Mouse (Mus musculus) kidney, adult 2 months (tissue): ENCODE data around the gene Prrx1. TPM values are rescaled to one million over a fixed set of nuclear protein-coding genes. Genes with fewer than 3 reads are reported as not detected.
A peak's percentile ranks its signal among the peaks of the same experiment; 100 is the strongest.

Source experiments
- DNase-seq: peaks from one replicate; pipeline ENCODE4 v3.0.0; 2021
- H3K27ac ChIP-seq: fragments of 200-500 bp; 2 replicates; pipeline ENCODE4 v1.5.1; 2012; ENCODE audit warnings: low read depth, low read length, control low read depth, inconsistent platforms; ENCODE audit not compliant: insufficient read depth
- H3K27me3 ChIP-seq: fragments of 200-500 bp; replicated peaks from 2 replicates; pipeline ENCODE4 v1.6.1; 2012; ENCODE audit warnings: mild to moderate bottlenecking, moderate library complexity, low read length, inconsistent platforms; ENCODE audit not compliant: control insufficient read depth, insufficient read depth
- H3K36me3 ChIP-seq: fragments of 200-500 bp; 2 replicates; pipeline ENCODE4 v1.6.1; 2012; ENCODE audit warnings: mild to moderate bottlenecking, moderate library complexity, low read length, inconsistent platforms; ENCODE audit not compliant: control insufficient read depth, insufficient read depth
- H3K4me1 ChIP-seq: fragments of 200-500 bp; 2 replicates; pipeline ENCODE4 v1.6.1; 2011; ENCODE audit warnings: low read length; ENCODE audit not compliant: control insufficient read depth, insufficient read depth
- H3K4me3 ChIP-seq: fragments of 200-500 bp; 2 replicates; pipeline ENCODE4 v1.5.1; 2011; ENCODE audit warnings: mild to moderate bottlenecking, low read depth, low read length, control low read depth; ENCODE audit not compliant: insufficient read depth
- CTCF ChIP-seq: fragments of 200-500 bp; conservative IDR thresholded peaks from 2 replicates; pipeline ENCODE4 v1.5.1; 2011; ENCODE audit warnings: low read depth, mild to moderate bottlenecking, control low read depth, low read length, moderate library complexity, mixed read lengths; ENCODE audit not compliant: insufficient read depth, insufficient read length
- POLR2A ChIP-seq: fragments of 200-500 bp; IDR thresholded peaks from one replicate; pipeline ENCODE4 v1.6.1; 2011; ENCODE audit warnings: low read depth, low read length, control low read depth
- WGBS: fragments of 180-500 bp; shearing (Covaris S2); methylation state at CpG from one replicate; pipeline ENCODE4 v1.1.7; 2018; 5-methylcytosine and 5-hydroxymethylcytosine counted together
- polyA plus RNA-seq: library from polyadenylated mRNA; depleted of rRNA; stranded (reverse); fragments of >200 nt; gene quantifications from 2 replicates; pipeline ENCODE4 v1.2.3, GENCODE M21; 2012

Prrx1 gene
- polyA plus RNA-seq, 1 experiment, result 2.8 TPM

- 59% methylated on average over 2 of the region's 2 CpGs for WGBS
- Histone ChIP-seq H3K27me3 (no peaks in the 10 kb centered on the region), H3K4me1 (no peaks in the 10 kb centered on the region), H3K4me3 (no peak overlapping the region), H3K36me3 (no peaks in the 10 kb centered on the region), H3K27ac (no peak overlapping the region)
- no peak for DNase-seq
- TF ChIP-seq POLR2A, result no peak
- no peak for TF ChIP-seq CTCF
These were observed 21.6 kb downstream of the Prrx1 start for GRCm38 (mm10) chr1:163291925-163292324.

- no peaks in the 10 kb centered on the region for H3K27me3 ChIP-seq
- no peak overlapping the region for H3K27ac ChIP-seq
- H3K4me3 ChIP-seq, result no peak overlapping the region
- no peak for DNase-seq
- WGBS, result 80% methylated on average over 7 of the region's 7 CpGs
- no peaks in the 10 kb centered on the region for H3K4me1 ChIP-seq
- TF ChIP-seq CTCF (no peak), POLR2A (no peak)
- H3K36me3 ChIP-seq, result no peaks in the 10 kb centered on the region
These were observed 24.4 kb downstream of the Prrx1 start for GRCm38 (mm10) chr1:163289131-163289530.

- DNase-seq, result no peak
- H3K27me3 ChIP-seq, result no peaks in the 10 kb centered on the region
- H3K4me3 ChIP-seq, result no peak overlapping the region
- no peak overlapping the region for H3K27ac ChIP-seq
- no peaks in the 10 kb centered on the region for H3K36me3 ChIP-seq
- TF ChIP-seq POLR2A, result no peak
- no peak for TF ChIP-seq CTCF
- WGBS, result 47% methylated on average over 1 of the region's 1 CpGs
- H3K4me1 ChIP-seq, result no peaks in the 10 kb centered on the region
These were observed 28.0 kb downstream of the Prrx1 start for GRCm38 (mm10) chr1:163285539-163285938.

GRCm38 (mm10) chr1:163285136-163285535, 28.4 kb downstream of the Prrx1 start:
- no peak for TF ChIP-seq POLR2A
- no peak for TF ChIP-seq CTCF
- no peak overlapping the region for H3K27ac ChIP-seq
- H3K36me3 ChIP-seq, result no peaks in the 10 kb centered on the region
- WGBS, result 25% methylated on average over 3 of the region's 3 CpGs
- H3K4me3 ChIP-seq, result no peak overlapping the region
- H3K27me3 ChIP-seq, result no peaks in the 10 kb centered on the region
- DNase-seq, result peak; percentile 17
- H3K4me1 ChIP-seq, result no peaks in the 10 kb centered on the region

- WGBS, result 91% methylated on average over 9 of the region's 9 CpGs
These were observed 29.4 kb downstream of the Prrx1 start for GRCm38 (mm10) chr1:163283980-163284635.

GRCm38 (mm10) chr1:163281450-163282198, 31.9 kb downstream of the Prrx1 start:
- H3K4me3 ChIP-seq, result no peak overlapping the region
- DNase-seq, result no peak
- 58% methylated on average over 7 of the region's 7 CpGs for WGBS
- no peaks in the 10 kb centered on the region for H3K27me3 ChIP-seq
- TF ChIP-seq POLR2A, result no peak
- H3K4me1 ChIP-seq, result no peaks in the 10 kb centered on the region
- no peak overlapping the region for H3K27ac ChIP-seq
- no peaks in the 10 kb centered on the region for H3K36me3 ChIP-seq

More at GRCm38 (mm10) chr1:163283980-163284635, 29.4 kb downstream of the Prrx1 start:
- Histone ChIP-seq H3K27me3 (no peaks in the 10 kb centered on the region), H3K36me3 (no peaks in the 10 kb centered on the region), H3K4me1 (no peaks in the 10 kb centered on the region), H3K4me3 (no peak overlapping the region), H3K27ac (no peak overlapping the region)
- no peak for DNase-seq
- TF ChIP-seq CTCF, result no peak
- no peak for TF ChIP-seq POLR2A

GRCm38 (mm10) chr1:163280842-163281122, 32.7 kb downstream of the Prrx1 start:
- Histone ChIP-seq H3K27me3 (no peaks in the 10 kb centered on the region), H3K27ac (no peak overlapping the region), H3K4me3 (no peak overlapping the region), H3K36me3 (no peaks in the 10 kb centered on the region), H3K4me1 (no peaks in the 10 kb centered on the region)
- WGBS, result 43% methylated on average over 2 of the region's 2 CpGs
- no peak for TF ChIP-seq POLR2A
- no peak for TF ChIP-seq CTCF
- DNase-seq, result no peak
